Mouse (Mus musculus): ENCODE measurements at regions not wholly inside any gene's neighbourhood (a gene's known extent, or its start where the extent isn't known, plus 50 kb on each side); places are given as distances from the start of the nearest gene placed in this dataset.

- TF ChIP-seq CTCF (IDR thresholded peaks at IDR 0.05; ENCODE audit: extremely low read depth, insufficient read depth, low read length) (no peak), POLR2A (IDR thresholded peaks at IDR 0.05; ENCODE audit: extremely low read depth, insufficient read depth, low read length) (no peak)
Measured at GRCm38 (mm10) chr1:25921184-25921583, 91.7 kb upstream of the Adgrb3 start.
